Mouse (Mus musculus) naive thymus-derived CD4-positive, alpha-beta T cell, adult 2 months (primary cell): ENCODE measurements at regions not wholly inside any gene's neighbourhood (a gene's known extent, or its start where the extent isn't known, plus 50 kb on each side); places are given as distances from the start of the nearest gene placed in this dataset.

Experiments
- DNase-seq: peaks from one replicate; pipeline ENCODE4 v3.0.0-alpha.2; 2011; ENCODE audit warnings: low read depth

GRCm38 (mm10) chr9:13978842-13979241 is 151.3 kb downstream of the Fam76b start:
- DNase-seq: no peak

- DNase-seq: no peak
Observed at GRCm38 (mm10) chr9:13987486-13987885, 160.0 kb downstream of the Fam76b start.

- DNase-seq: no peak
Observed at GRCm38 (mm10) chr9:13988901-13989300, 161.4 kb downstream of the Fam76b start.

- DNase-seq: no peak
Observed at GRCm38 (mm10) chr9:13990960-13991359, 163.4 kb downstream of the Fam76b start.

- no peak for DNase-seq
Observed at GRCm38 (mm10) chr9:13992728-13993127, 165.2 kb downstream of the Fam76b start.

GRCm38 (mm10) chr9:13999358-13999757 is 171.8 kb downstream of the Fam76b start:
- no peak for DNase-seq

- DNase-seq: peak; percentile 13
Observed at GRCm38 (mm10) chr9:14001517-14001916, 174.0 kb downstream of the Fam76b start.

- DNase-seq: no peak
Observed at GRCm38 (mm10) chr9:14002236-14002635, 174.7 kb downstream of the Fam76b start.

- DNase-seq: no peak
Observed at GRCm38 (mm10) chr9:14003163-14003562, 175.6 kb downstream of the Fam76b start.

GRCm38 (mm10) chr9:14006233-14006984 is 178.9 kb downstream of the Fam76b start:
- DNase-seq: no peak

GRCm38 (mm10) chr9:14009451-14009850 is 181.9 kb downstream of the Fam76b start:
- no peak for DNase-seq

GRCm38 (mm10) chr9:14010261-14010949 is 182.9 kb downstream of the Fam76b start:
- DNase-seq: peak; percentile 55

- no peak for DNase-seq
Observed at GRCm38 (mm10) chr9:14024216-14024615, 196.7 kb downstream of the Fam76b start.

GRCm38 (mm10) chr9:14024701-14025100 is 197.2 kb downstream of the Fam76b start:
- DNase-seq: no peak

- DNase-seq: no peak
Observed at GRCm38 (mm10) chr9:14028056-14028455, 200.5 kb downstream of the Fam76b start.

GRCm38 (mm10) chr9:14031358-14032047 is 204.0 kb downstream of the Fam76b start:
- DNase-seq: no peak

- no peak for DNase-seq
Observed at GRCm38 (mm10) chr9:14032048-14032362, 204.5 kb downstream of the Fam76b start.

GRCm38 (mm10) chr9:14035526-14035925 is 208.0 kb downstream of the Fam76b start:
- DNase-seq: no peak

- no peak for DNase-seq
Observed at GRCm38 (mm10) chr9:14041900-14042435, 214.5 kb downstream of the Fam76b start.

- DNase-seq: no peak
Observed at GRCm38 (mm10) chr9:14048224-14048623, 220.7 kb downstream of the Fam76b start.

GRCm38 (mm10) chr9:14053704-14054103 is 221.2 kb upstream of the Sesn3 start:
- no peak for DNase-seq

GRCm38 (mm10) chr9:14056410-14057172 is 218.3 kb upstream of the Sesn3 start:
- DNase-seq: no peak
